Mouse (Mus musculus) testis, adult 10 weeks (tissue): ENCODE measurements around the gene Serpinb1c. TPM values are rescaled to one million over a fixed set of nuclear protein-coding genes. Genes with fewer than 3 reads are reported as not detected.

ENCODE experiments used
- polyA plus RNA-seq: library from polyadenylated mRNA; stranded (reverse); fragments of 350-450 nt; fragmentation: Illumina TruSeq; extraction: RNeasy Lipid Tissue Mini Kit (QIAGEN cat#74804); gene quantifications from one replicate; pipeline ENCODE4 v1.2.3, GENCODE M21; 2014; ENCODE audit warnings: low read depth, low replicate concordance

The Serpinb1c gene
- polyA plus RNA-seq, result not detected

GRCm38 (mm10) chr13:32898111-32898510 lies at the start of gene Serpinb1c:
TSS of gene Serpinb1c (minus strand) at chr13:32898211.

GRCm38 (mm10) chr13:32850668-32851404 lies 47.2 kb downstream of the Serpinb1c start, which contains the start of gene Serpinb1a:
TSS of gene Serpinb1a (minus strand) at chr13:32851185.

Other genes starting within 250 kb of the Serpinb1c start
- gene Mylk4, start 114.3 kb downstream of the Serpinb1c start, polyA plus RNA-seq, result 1.6 TPM
- gene Wrnip1, start 96.2 kb downstream of the Serpinb1c start, polyA plus RNA-seq, result 3.3 TPM
- gene D930007J09Rik, start 95.4 kb downstream of the Serpinb1c start, polyA plus RNA-seq, result not detected
- gene Serpinb1a, start 47.0 kb downstream of the Serpinb1c start, polyA plus RNA-seq, result 9.3 TPM
- 3.7 TPM for gene Serpinb6b, start 67.0 kb upstream of the Serpinb1c start, polyA plus RNA-seq
- gene Serpinb9, start 105.0 kb upstream of the Serpinb1c start, polyA plus RNA-seq, result 7.1 TPM
- 0.25 TPM for gene Serpinb9b, start 129.2 kb upstream of the Serpinb1c start, polyA plus RNA-seq
- gene Serpinb1b, start 180.4 kb upstream of the Serpinb1c start, polyA plus RNA-seq, result 0.32 TPM